Mouse (Mus musculus): ENCODE data around the gene Dach1.

The Dach1 gene

GRCm38 (mm10) chr14:98108764-98109163 is 60.8 kb downstream of the Dach1 start:
- CTCF ChIA-PET = no interaction called here

GRCm38 (mm10) chr14:98106208-98106607 is 63.4 kb downstream of the Dach1 start:
- CTCF ChIA-PET = no interaction called here

GRCm38 (mm10) chr14:98104314-98104955 is 65.1 kb downstream of the Dach1 start:
- CTCF ChIA-PET = no interaction called here

- CTCF ChIA-PET = no interaction called here
Observed at GRCm38 (mm10) chr14:98095229-98095628, 74.3 kb downstream of the Dach1 start.

- CTCF ChIA-PET = interaction anchor here (0.6 kb wide), 1 partner anchor 8 kb away, joined by 4 read pairs; no protein-coding TSS in a partner anchor
Observed at GRCm38 (mm10) chr14:98089246-98089645, 80.3 kb downstream of the Dach1 start.

- CTCF ChIA-PET = no interaction called here
Observed at GRCm38 (mm10) chr14:98087355-98087754, 82.2 kb downstream of the Dach1 start.

GRCm38 (mm10) chr14:98086794-98087193 is 82.8 kb downstream of the Dach1 start:
- CTCF ChIA-PET = no interaction called here

- CTCF ChIA-PET = no interaction called here
Observed at GRCm38 (mm10) chr14:98085141-98085540, 84.4 kb downstream of the Dach1 start.

GRCm38 (mm10) chr14:98084720-98085119 is 84.8 kb downstream of the Dach1 start:
- CTCF ChIA-PET = no interaction called here

GRCm38 (mm10) chr14:98083419-98083818 is 86.1 kb downstream of the Dach1 start:
- CTCF ChIA-PET = no interaction called here

GRCm38 (mm10) chr14:98080014-98080413 is 89.6 kb downstream of the Dach1 start:
- CTCF ChIA-PET = no interaction called here

GRCm38 (mm10) chr14:98077996-98078395 is 91.6 kb downstream of the Dach1 start:
- CTCF ChIA-PET = no interaction called here

- CTCF ChIA-PET = no interaction called here
Observed at GRCm38 (mm10) chr14:98073421-98074080, 96.0 kb downstream of the Dach1 start.

GRCm38 (mm10) chr14:98072647-98073420 is 96.7 kb downstream of the Dach1 start:
- CTCF ChIA-PET = no interaction called here

GRCm38 (mm10) chr14:98071877-98072276 is 97.7 kb downstream of the Dach1 start:
- CTCF ChIA-PET = no interaction called here

- CTCF ChIA-PET = no interaction called here
Observed at GRCm38 (mm10) chr14:98067273-98067905, 102.2 kb downstream of the Dach1 start.

GRCm38 (mm10) chr14:98064190-98064589 is 105.4 kb downstream of the Dach1 start:
- CTCF ChIA-PET = no interaction called here

GRCm38 (mm10) chr14:98049329-98049728 is 120.2 kb downstream of the Dach1 start:
- CTCF ChIA-PET = no interaction called here

GRCm38 (mm10) chr14:98048403-98048802 is 121.2 kb downstream of the Dach1 start:
- CTCF ChIA-PET = no interaction called here

GRCm38 (mm10) chr14:98047670-98048069 is 121.9 kb downstream of the Dach1 start:
- CTCF ChIA-PET = no interaction called here

GRCm38 (mm10) chr14:98046960-98047359 is 122.6 kb downstream of the Dach1 start:
- CTCF ChIA-PET = no interaction called here

- CTCF ChIA-PET = no interaction called here
Observed at GRCm38 (mm10) chr14:98038524-98038923, 131.0 kb downstream of the Dach1 start.

Data from spleen, embryonic (tissue).